Mouse (Mus musculus): ENCODE results near the gene Nrm.
A peak's percentile ranks its signal among the peaks of the same experiment; 100 is the strongest.

Gene Nrm

GRCm38 (mm10) chr17:35861198-35861857 is at the start of gene Nrm:
TSS of gene Nrm (plus strand) at chr17:35861318.
- DNase-seq (ENCODE audit: low spot score), result peak; percentile 89

DNA sequence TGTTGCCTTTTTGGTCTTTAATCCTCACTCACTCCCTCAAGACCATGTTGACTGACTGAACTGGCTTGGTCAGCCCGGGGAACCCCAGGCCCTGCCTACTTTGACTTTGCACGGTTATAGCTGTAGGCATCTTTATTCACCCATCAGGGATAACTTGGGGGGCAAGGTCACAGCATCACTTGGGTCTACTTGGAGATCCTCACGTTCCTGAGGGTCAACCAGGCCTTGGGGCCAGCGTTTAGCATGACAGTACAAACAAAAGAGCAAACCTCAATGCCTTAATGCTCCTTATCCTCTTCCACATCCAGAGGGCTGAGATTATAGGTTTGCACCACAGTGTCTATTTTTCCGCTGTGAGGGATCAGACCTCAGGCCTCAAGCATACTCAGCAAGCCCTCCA is 48.8 kb upstream of the Nrm start:
- no peak for DNase-seq (ENCODE audit: low spot score)

DNA sequence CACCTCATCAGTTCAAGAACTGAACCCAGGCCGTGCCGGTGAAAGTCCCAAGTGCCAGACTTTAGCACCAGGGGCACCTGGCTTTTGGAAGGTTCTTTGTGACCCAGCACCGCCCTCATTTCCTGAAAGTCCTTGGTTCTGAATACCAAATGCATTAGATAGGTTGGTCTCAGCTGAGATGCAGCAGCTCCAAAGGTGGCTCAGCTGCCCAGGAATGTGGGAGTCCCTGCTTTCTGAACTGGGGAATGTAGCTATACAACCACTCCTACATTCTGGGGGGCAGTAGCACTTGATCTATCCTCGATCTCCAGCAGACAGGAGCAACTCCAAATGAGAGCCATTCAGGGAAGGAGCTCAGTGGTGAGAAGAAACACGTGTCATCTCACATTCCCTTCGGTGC is 48.4 kb upstream of the Nrm start:
- no peak for DNase-seq (ENCODE audit: low spot score)

GRCm38 (mm10) chr17:35813245-35813647 is 47.9 kb upstream of the Nrm start:
- DNase-seq (ENCODE audit: low spot score), result no peak

GRCm38 (mm10) chr17:35813653-35814052 is 47.5 kb upstream of the Nrm start:
- no peak for DNase-seq (ENCODE audit: low spot score)

- no peak for DNase-seq (ENCODE audit: low spot score)
Observed at GRCm38 (mm10) chr17:35814678-35815077, 46.4 kb upstream of the Nrm start.

DNA sequence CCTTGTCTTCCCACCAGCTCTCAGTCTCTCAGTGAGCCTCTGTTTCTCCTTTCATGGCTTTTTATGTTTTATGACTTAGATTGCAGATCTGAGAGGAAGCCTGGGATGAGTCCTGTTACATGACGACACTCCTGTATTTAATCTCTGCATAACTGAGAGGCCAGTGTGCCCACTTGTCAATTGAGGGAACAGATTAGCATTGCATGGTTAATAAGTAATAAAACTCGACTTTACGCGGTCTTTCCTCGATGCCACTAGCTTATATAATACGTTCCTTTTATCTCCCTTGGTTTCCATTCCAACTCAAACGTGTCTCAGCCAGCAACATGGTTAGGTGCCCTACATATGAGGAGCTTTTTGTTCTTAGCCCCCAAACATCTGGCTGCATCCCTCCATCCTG is 45.3 kb upstream of the Nrm start:
- no peak for DNase-seq (ENCODE audit: low spot score)

DNA sequence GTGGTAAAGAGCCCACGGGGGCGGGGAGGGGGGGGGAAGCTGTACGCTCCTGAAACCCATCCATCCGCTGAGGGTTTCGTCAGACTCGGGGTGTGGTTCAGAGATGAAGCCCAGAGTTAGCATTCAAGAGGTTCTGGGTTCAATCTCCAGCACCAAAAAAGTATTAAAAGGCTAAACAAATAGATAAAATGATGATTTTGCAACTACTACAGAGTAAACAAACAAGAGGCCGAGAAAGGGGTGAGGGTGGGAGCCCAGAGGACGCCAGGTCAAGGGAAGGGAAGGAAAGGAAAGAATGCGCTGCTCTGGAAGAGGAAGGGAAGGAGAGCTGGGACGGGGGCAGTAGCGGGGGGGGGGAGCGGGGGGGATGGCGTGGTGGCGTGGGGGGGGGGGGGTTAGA is 44.4 kb upstream of the Nrm start:
- DNase-seq (ENCODE audit: low spot score), result no peak

DNA sequence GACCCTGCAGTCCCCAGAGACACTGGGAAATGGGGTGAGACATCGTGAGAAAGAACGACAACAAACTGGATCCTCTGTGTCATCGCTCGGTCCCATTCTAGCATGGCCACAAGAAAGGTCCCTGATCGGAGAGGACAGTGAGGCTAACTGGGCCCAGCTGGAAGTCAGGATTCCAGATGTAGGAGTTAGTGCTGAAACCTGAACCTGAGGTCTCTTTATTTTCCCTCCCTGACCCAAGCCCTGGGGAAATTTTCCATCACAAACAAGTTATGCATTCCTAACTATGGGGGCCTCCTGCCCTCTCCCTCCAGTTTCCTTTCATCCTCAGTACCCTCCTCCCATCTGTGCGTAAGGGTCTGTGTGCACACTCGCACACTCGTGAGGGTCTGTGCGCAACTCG is 43.9 kb upstream of the Nrm start:
- no peak for DNase-seq (ENCODE audit: low spot score)

DNA sequence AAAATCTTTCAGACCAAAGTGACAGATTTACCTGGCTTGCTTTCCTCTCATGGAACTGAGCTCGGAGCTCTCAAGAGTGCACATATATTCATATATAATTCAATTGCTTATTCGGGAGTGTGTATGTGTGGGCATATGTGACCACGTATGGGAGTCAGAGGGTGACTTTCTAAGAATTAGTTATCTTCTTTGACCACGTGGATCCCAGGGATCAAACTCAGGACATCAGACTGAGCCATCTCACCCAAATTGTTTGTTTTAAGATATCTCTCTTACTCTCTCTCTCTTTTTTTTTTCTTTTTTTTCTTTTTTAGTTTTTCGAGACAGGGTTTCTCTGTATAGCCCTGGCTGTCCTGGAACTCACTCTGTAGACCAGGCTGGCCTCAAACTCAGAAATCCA is 41.0 kb upstream of the Nrm start:
- DNase-seq (ENCODE audit: low spot score), result no peak

DNA sequence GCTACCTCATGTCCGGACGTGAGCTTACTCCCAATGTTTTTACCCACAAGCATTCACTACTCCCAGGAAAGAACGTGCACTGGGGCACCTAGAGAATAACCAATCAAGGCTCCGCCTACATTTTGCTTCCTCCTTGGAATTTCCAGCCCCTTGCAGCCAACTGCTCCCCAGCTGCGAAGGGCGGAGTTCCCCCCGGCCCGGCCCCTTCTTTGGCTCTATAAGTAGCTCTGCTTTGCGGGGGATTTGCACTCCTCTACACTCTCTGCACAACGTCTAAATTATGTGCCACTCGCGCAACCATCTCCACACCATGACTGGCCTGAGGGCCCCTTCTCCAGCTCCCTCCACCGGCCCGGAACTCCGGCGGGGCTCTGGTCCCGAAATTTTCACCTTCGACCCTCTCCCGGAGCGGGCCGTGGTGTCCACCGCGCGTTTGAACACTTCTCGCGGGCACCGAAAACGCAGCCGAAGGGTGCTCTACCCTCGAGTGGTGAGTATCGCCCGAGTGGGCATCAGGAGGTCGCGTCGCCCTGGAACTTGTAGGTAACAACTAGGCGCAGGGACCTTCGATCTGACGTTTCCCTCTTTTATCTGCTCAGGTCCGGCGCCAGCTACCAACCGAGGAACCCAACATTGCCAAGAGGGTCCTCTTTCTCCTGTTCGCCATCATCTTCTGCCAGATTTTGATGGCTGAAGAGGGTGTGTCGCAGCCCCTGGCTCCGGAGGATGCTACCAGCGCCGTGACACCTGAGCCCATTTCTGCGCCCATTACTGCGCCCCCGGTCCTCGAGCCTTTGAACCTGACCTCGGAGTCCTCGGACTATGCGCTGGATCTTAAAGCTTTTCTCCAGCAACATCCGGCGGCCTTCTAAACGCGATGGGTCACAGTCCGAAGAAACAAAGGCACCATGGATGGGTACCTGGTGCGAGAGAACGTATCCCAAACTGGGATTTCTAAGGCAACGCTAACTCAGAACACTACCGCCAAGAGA is 39.4 kb upstream of the Nrm start, which contains the start of gene Ier3:
Gene Ier3, plus strand, starts transcription at position 246 of the 992 bp plus-strand sequence.
- DNase-seq (ENCODE audit: low spot score), result peak; percentile 74

GRCm38 (mm10) chr17:35822564-35822963 is 38.6 kb upstream of the Nrm start:
- no peak for DNase-seq (ENCODE audit: low spot score)

DNA sequence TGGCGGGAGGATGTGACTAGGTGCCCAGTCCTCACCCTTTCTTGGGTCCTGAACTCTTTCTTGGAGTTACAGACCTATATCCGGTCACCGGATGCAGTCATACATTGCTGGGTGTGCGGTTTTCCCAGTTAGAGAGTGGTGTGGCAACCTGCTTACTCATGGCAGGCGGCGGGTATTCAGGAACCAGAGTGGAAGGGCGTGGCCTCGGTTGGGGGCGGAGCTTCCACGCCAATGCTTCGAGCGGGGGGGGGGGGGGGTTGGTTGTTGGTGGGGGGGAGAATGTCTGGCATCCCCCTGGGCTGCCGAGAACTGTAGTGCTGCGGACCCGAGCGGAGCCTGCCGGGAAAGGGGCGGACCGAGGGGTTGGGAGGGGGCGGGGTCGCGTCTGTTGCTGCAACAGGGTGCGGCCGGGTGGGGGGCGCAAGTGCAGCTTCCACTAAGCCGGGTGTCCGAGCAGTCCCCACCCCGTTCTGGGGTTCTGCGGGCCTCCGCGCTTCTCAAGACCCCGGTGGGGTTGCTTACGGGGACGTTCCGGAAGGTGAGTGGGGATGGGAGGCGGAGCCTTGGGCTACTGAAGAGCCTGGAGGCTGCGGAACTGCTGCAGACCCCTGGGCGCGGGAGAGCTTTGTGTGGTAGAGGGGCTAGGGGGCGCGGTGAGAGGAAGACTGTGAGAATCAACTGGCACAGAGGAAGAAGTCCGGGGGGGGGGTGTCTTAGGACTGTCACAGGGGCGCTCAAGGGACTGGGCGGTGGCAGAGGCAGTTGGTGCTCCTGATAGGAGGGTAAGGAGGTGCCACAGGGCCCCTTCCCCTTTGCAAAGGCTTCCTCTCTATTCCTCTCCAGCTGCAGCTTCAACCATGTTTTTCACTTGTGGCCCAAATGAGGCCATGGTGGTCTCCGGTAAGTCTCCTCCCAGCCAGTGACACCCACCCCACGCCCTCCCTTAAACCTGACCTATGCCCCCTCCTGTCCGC is 37.9 kb upstream of the Nrm start, which contains the start of gene Flot1:
Gene Flot1, plus strand, starts transcription at position 267 of the 974 bp plus-strand sequence.
- DNase-seq (ENCODE audit: low spot score), result peak; percentile 89

GRCm38 (mm10) chr17:35824402-35824801 is 36.7 kb upstream of the Nrm start:
- DNase-seq (ENCODE audit: low spot score), result no peak

- DNase-seq (ENCODE audit: low spot score), result no peak
Observed at GRCm38 (mm10) chr17:35825109-35825850, 35.8 kb upstream of the Nrm start.

GRCm38 (mm10) chr17:35829737-35830136 is 31.4 kb upstream of the Nrm start:
- peak; percentile 88 for DNase-seq (ENCODE audit: low spot score)

GRCm38 (mm10) chr17:35832400-35833238 is 28.5 kb upstream of the Nrm start:
- DNase-seq (ENCODE audit: low spot score), result no peak

DNA sequence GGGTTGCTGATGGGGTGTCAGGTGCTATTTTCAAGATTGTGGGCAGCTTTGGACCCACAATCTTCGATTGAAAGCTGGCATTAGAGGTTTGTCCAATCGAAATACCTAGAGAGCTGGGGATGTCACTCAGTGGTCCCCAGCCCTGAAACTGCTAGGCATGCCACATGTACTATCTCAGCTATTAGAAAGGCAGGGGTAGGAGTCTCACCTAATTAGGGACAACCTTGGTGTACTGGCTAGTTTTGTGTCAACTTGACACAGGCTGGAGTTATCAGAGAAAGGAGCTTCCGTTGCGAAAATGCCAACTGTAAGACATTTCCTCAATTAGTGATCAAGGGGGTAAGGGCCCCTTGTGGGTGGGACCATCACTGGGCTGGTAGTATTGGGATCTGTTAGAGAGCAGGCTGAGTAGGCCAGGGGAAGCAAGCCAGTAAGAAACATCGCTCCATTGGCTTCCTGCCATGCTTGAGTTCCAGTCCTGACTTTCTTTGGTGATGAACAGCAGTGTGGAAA is 27.8 kb upstream of the Nrm start:
- no peak for DNase-seq (ENCODE audit: low spot score)

GRCm38 (mm10) chr17:35833894-35834293 is 27.2 kb upstream of the Nrm start:
- no peak for DNase-seq (ENCODE audit: low spot score)

Measured in retina, embryonic 14.5 days (tissue).